Mouse (Mus musculus): Measurements from ENCODE around the gene Sit1. TPM values are rescaled to one million over a fixed set of nuclear protein-coding genes. Genes with fewer than 3 reads are reported as not detected.

Sit1 gene
- polyA plus RNA-seq, 1 experiment from 2014 or later, result not detected

GRCm38 (mm10) chr4:43473636-43474035, 9.9 kb downstream of the Sit1 start:
- 69% methylated on average over 1 of the region's 1 CpGs for WGBS (ENCODE audit: insufficient replicate concordance)
- H3K36me3 ChIP-seq (ENCODE audit: control insufficient read depth, insufficient read depth, low read length), result no peaks in the 10 kb centered on the region
- H3K9ac ChIP-seq (ENCODE audit: low read depth, low read length), result no peak overlapping the region
- H3K4me1 ChIP-seq (ENCODE audit: control insufficient read depth, insufficient read depth, low read length), result peaks cover 3% of the 10 kb centered on the region; the same call in 1 of the 2 replicates
- H3K27me3 ChIP-seq (ENCODE audit: control insufficient read depth, insufficient read depth, low read length), result no peaks in the 10 kb centered on the region
- no peak for ATAC-seq (replicated peaks; ENCODE audit: insufficient number of reproducible peaks, low FRiP score, low TSS enrichment)
- no peaks in the 10 kb centered on the region for H3K9me3 ChIP-seq (replicated peaks; ENCODE audit: control insufficient read depth, low read length)
- no peak overlapping the region for H3K4me3 ChIP-seq (ENCODE audit: low read depth, low read length)
- H3K4me2 ChIP-seq, result no peak overlapping the region
- no peak overlapping the region for H3K27ac ChIP-seq (ENCODE audit: low read depth, low read length)

- H3K27me3 ChIP-seq (ENCODE audit: control insufficient read depth, insufficient read depth, low read length), result no peaks in the 10 kb centered on the region
- H3K4me3 ChIP-seq (ENCODE audit: low read depth, low read length), result no peak overlapping the region
- no peak overlapping the region for H3K4me2 ChIP-seq
- ATAC-seq (replicated peaks; ENCODE audit: insufficient number of reproducible peaks, low FRiP score, low TSS enrichment), result no peak
- no peak overlapping the region for H3K27ac ChIP-seq (ENCODE audit: low read depth, low read length)
- H3K36me3 ChIP-seq (ENCODE audit: control insufficient read depth, insufficient read depth, low read length), result no peaks in the 10 kb centered on the region
- H3K4me1 ChIP-seq (ENCODE audit: control insufficient read depth, insufficient read depth, low read length), result no peaks in the 10 kb centered on the region
- no peak overlapping the region for H3K9ac ChIP-seq (ENCODE audit: low read depth, low read length)
- WGBS (ENCODE audit: insufficient replicate concordance), result 90% methylated on average over 10 of the region's 10 CpGs
- no peaks in the 10 kb centered on the region for H3K9me3 ChIP-seq (replicated peaks; ENCODE audit: control insufficient read depth, low read length)
Measured at GRCm38 (mm10) chr4:43470301-43470700, 13.2 kb downstream of the Sit1 start.

DNA sequence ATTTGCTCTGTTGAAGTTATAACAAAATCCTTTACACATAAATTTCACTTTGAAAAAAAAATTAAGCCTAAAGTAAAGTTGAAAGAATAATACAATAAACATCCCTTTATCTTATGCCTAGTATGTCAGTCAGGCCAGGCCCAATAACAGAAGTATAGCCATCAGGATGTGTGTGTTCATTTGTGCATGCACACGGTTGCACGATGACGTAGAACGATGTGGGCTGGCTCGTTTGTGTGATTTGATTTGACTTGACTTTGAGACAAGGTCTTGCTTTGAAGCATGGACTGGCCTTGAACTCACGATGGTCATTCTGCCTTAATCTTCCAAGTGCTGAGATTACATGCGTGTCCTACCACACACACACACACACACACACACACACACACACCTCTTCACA, 16.7 kb downstream of the Sit1 start:
- Histone ChIP-seq H3K36me3 (ENCODE audit: control insufficient read depth, insufficient read depth, low read length) (no peaks in the 10 kb centered on the region), H3K4me1 (ENCODE audit: control insufficient read depth, insufficient read depth, low read length) (no peaks in the 10 kb centered on the region), H3K9me3 (replicated peaks; ENCODE audit: control insufficient read depth, low read length) (no peaks in the 10 kb centered on the region), H3K9ac (ENCODE audit: low read depth, low read length) (no peak overlapping the region), H3K4me3 (ENCODE audit: low read depth, low read length) (no peak overlapping the region), H3K27me3 (ENCODE audit: control insufficient read depth, insufficient read depth, low read length) (no peaks in the 10 kb centered on the region), H3K27ac (ENCODE audit: low read depth, low read length) (no peak overlapping the region), H3K4me2 (no peak overlapping the region)
- no peak for ATAC-seq (replicated peaks; ENCODE audit: insufficient number of reproducible peaks, low FRiP score, low TSS enrichment)
- 80% methylated on average over 7 of the region's 7 CpGs for WGBS (ENCODE audit: insufficient replicate concordance)

- Histone ChIP-seq H3K27me3 (ENCODE audit: control insufficient read depth, insufficient read depth, low read length) (no peaks in the 10 kb centered on the region), H3K4me3 (ENCODE audit: low read depth, low read length) (no peak overlapping the region), H3K9me3 (replicated peaks; ENCODE audit: control insufficient read depth, low read length) (no peaks in the 10 kb centered on the region), H3K4me1 (ENCODE audit: control insufficient read depth, insufficient read depth, low read length) (no peaks in the 10 kb centered on the region), H3K27ac (ENCODE audit: low read depth, low read length) (no peak overlapping the region), H3K36me3 (ENCODE audit: control insufficient read depth, insufficient read depth, low read length) (no peaks in the 10 kb centered on the region), H3K9ac (ENCODE audit: low read depth, low read length) (no peak overlapping the region), H3K4me2 (no peak overlapping the region)
- ATAC-seq (replicated peaks; ENCODE audit: insufficient number of reproducible peaks, low FRiP score, low TSS enrichment), result no peak
- WGBS (ENCODE audit: insufficient replicate concordance), result 81% methylated on average over 6 of the region's 6 CpGs
Measured at GRCm38 (mm10) chr4:43465935-43466334, 17.6 kb downstream of the Sit1 start.

- Histone ChIP-seq H3K27ac (ENCODE audit: low read depth, low read length) (no peak overlapping the region), H3K27me3 (ENCODE audit: control insufficient read depth, insufficient read depth, low read length) (no peaks in the 10 kb centered on the region), H3K36me3 (ENCODE audit: control insufficient read depth, insufficient read depth, low read length) (no peaks in the 10 kb centered on the region), H3K4me3 (ENCODE audit: low read depth, low read length) (no peak overlapping the region), H3K4me2 (no peak overlapping the region), H3K9ac (ENCODE audit: low read depth, low read length) (no peak overlapping the region), H3K9me3 (replicated peaks; ENCODE audit: control insufficient read depth, low read length) (no peaks in the 10 kb centered on the region), H3K4me1 (ENCODE audit: control insufficient read depth, insufficient read depth, low read length) (no peaks in the 10 kb centered on the region)
- 84% methylated on average over 5 of the region's 5 CpGs for WGBS (ENCODE audit: insufficient replicate concordance)
- ATAC-seq (replicated peaks; ENCODE audit: insufficient number of reproducible peaks, low FRiP score, low TSS enrichment), result no peak
Measured at GRCm38 (mm10) chr4:43463102-43463501, 20.4 kb downstream of the Sit1 start.

- ATAC-seq (replicated peaks; ENCODE audit: insufficient number of reproducible peaks, low FRiP score, low TSS enrichment), result no peak
- 15% methylated on average over 8 of the region's 8 CpGs for WGBS (ENCODE audit: insufficient replicate concordance)
Measured at GRCm38 (mm10) chr4:43457124-43457523, 26.4 kb downstream of the Sit1 start.

DNA sequence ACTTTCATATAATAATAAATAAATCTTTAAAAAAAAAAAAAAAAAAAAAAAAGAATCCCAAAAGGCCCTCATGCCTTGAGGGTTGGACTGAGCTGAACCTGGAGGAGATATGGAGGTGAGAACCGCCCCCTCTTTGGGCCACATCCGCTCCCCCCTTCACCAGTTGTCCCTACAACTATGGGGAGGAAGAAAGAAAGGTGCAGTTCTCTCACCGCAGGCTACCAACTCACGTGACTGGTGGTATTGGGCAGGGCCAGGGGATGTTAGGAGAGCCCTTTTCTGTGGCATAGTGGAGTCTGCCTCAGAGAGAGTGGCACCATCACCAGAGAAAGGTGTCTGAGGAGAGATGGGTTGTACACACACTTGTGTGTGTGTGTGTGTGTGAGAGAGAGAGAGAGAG, 27.1 kb downstream of the Sit1 start:
- ATAC-seq (replicated peaks; ENCODE audit: insufficient number of reproducible peaks, low FRiP score, low TSS enrichment), result no peak

More at GRCm38 (mm10) chr4:43457124-43457523, 26.4 kb downstream of the Sit1 start:
- Histone ChIP-seq H3K4me2 (no peak overlapping the region), H3K4me3 (ENCODE audit: low read depth, low read length) (no peak overlapping the region), H3K4me1 (ENCODE audit: control insufficient read depth, insufficient read depth, low read length) (0 out of 2 replicates have a peak, but pooled peaks cover 5% of the 10 kb centered on the region), H3K36me3 (ENCODE audit: control insufficient read depth, insufficient read depth, low read length) (no peaks in the 10 kb centered on the region), H3K9ac (ENCODE audit: low read depth, low read length) (no peak overlapping the region), H3K27ac (ENCODE audit: low read depth, low read length) (no peak overlapping the region), H3K9me3 (replicated peaks; ENCODE audit: control insufficient read depth, low read length) (no peaks in the 10 kb centered on the region), H3K27me3 (ENCODE audit: control insufficient read depth, insufficient read depth, low read length) (peaks cover 36% of the 10 kb centered on the region)

DNA sequence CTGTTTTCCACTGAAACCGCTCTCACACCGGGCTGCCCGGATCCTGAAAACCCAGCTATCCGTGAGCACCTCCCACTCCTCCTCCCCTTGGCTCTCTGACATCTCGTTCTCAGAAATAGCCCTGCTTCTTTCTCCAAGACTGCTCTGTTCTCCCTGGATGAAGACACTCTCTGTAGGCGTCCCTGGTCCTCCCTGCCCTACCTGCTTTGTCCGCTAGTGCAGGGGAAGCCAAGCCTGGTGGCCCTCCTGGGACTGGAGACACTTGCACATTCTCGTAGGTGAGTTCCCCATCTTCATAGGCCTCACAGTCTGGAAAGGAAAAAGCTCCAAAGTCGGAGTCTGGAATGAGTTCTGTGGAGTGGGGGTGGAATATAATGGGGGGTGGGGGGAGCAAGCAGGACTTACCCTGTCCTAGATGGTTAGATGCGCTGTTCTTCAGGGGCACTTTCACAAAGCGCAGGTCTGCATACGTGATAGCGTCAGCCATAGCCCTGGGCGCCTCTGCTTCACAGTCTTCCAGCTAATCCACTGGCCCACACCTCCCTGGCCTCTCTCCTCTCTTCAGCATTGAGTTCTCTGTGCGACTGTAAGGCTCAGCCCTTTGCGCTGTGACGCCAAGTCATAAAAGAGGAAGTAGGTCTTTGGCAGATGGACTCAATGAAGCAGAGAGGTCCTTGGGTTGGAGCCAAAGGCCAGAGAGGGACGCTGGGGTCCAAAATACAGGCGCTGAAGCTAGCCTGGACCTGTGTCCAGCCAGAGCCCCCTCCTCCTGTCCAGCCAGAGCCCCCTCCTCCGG, 29.3 kb downstream of the Sit1 start, which contains the start of gene Cd72:
Gene Cd72 (minus strand): TSS at position 588 of the 796 bp plus-strand sequence.
- H3K9ac ChIP-seq (ENCODE audit: low read depth, low read length), result no peak within 1 kb of the TSS
- no peak for ATAC-seq (replicated peaks; ENCODE audit: insufficient number of reproducible peaks, low FRiP score, low TSS enrichment)
- H3K36me3 ChIP-seq (ENCODE audit: control insufficient read depth, insufficient read depth, low read length), result no peaks in the 10 kb centered on the region
- H3K9me3 ChIP-seq (replicated peaks; ENCODE audit: control insufficient read depth, low read length), result no peaks in the 10 kb centered on the region
- H3K4me3 ChIP-seq (ENCODE audit: low read depth, low read length), result peak within 1 kb of the TSS; percentile 21
- 0 out of 2 replicates have a peak, but pooled peaks cover 5% of the 10 kb centered on the region for H3K4me1 ChIP-seq (ENCODE audit: control insufficient read depth, insufficient read depth, low read length)
- peaks cover 40% of the 10 kb centered on the region for H3K27me3 ChIP-seq (ENCODE audit: control insufficient read depth, insufficient read depth, low read length)
- no peak within 1 kb of the TSS for H3K27ac ChIP-seq (ENCODE audit: low read depth, low read length)
- WGBS (ENCODE audit: insufficient replicate concordance), result 29% methylated on average over 20 of the region's 20 CpGs
- H3K4me2 ChIP-seq, result peak within 1 kb of the TSS; percentile 58

More for the DNA sequence above, 27.1 kb downstream of the Sit1 start:
- Histone ChIP-seq H3K27me3 (ENCODE audit: control insufficient read depth, insufficient read depth, low read length) (peaks cover 40% of the 10 kb centered on the region), H3K9me3 (replicated peaks; ENCODE audit: control insufficient read depth, low read length) (no peaks in the 10 kb centered on the region), H3K9ac (ENCODE audit: low read depth, low read length) (no peak overlapping the region), H3K4me2 (no peak overlapping the region), H3K4me3 (ENCODE audit: low read depth, low read length) (no peak overlapping the region), H3K4me1 (ENCODE audit: control insufficient read depth, insufficient read depth, low read length) (0 out of 2 replicates have a peak, but pooled peaks cover 5% of the 10 kb centered on the region), H3K27ac (ENCODE audit: low read depth, low read length) (no peak overlapping the region), H3K36me3 (ENCODE audit: control insufficient read depth, insufficient read depth, low read length) (no peaks in the 10 kb centered on the region)
- 16% methylated on average over 4 of the region's 4 CpGs for WGBS (ENCODE audit: insufficient replicate concordance)

DNA sequence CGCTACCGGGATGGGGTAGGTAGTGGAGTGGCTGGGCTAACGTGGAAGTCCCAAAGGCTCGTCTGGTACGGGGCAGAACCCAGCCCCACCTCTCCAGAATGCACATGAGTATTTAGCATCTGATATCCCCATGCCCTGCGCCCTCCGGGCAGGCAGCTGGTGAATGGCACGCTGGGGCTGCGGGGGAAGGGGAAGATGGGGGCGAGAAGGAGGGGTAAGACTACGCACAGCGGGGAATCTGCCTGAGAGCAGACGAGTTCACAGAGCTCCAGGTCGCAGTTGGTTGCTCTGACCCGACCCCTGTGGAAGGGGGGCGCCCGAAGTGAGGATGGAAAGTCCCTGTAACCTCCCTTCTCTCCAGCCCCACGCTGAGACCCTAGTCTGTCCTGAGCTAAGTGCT, 30.1 kb downstream of the Sit1 start:
- no peaks in the 10 kb centered on the region for H3K36me3 ChIP-seq (ENCODE audit: control insufficient read depth, insufficient read depth, low read length)
- H3K9me3 ChIP-seq (replicated peaks; ENCODE audit: control insufficient read depth, low read length), result no peaks in the 10 kb centered on the region
- ATAC-seq (replicated peaks; ENCODE audit: insufficient number of reproducible peaks, low FRiP score, low TSS enrichment), result no peak
- H3K27ac ChIP-seq (ENCODE audit: low read depth, low read length), result no peak overlapping the region
- peaks cover 40% of the 10 kb centered on the region for H3K27me3 ChIP-seq (ENCODE audit: control insufficient read depth, insufficient read depth, low read length)
- H3K9ac ChIP-seq (ENCODE audit: low read depth, low read length), result no peak overlapping the region
- peak overlapping the region; percentile 21 for H3K4me3 ChIP-seq (ENCODE audit: low read depth, low read length)
- 0 out of 2 replicates have a peak, but pooled peaks cover 5% of the 10 kb centered on the region for H3K4me1 ChIP-seq (ENCODE audit: control insufficient read depth, insufficient read depth, low read length)
- H3K4me2 ChIP-seq, result peak overlapping the region; percentile 58
- under 1% methylated on average over 18 of the region's 18 CpGs for WGBS (ENCODE audit: insufficient replicate concordance)
